Comparison of ENCODE assay signal across 25 mouse cellular contexts in genomic region chr10:81076356-81076755, GRCm38 (mm10). TPM values are rescaled to one million over a fixed set of nuclear protein-coding genes. Genes with fewer than 3 reads are reported as not detected.
"Had no signal": no experiment of that assay in that cellular context is flagged by ENCODE, and none has a peak within 500 bp of the region (broad histone marks: within the 10 kb centered on the region; RNA-seq: fewer than 3 reads in every experiment).

No protein-coding gene starts in this region.

- H3K4me3 ChIP-seq: heart, adult 2 months; heart, embryonic 13.5 days; heart, embryonic 15.5 days; hindbrain, embryonic 13.5 days; hindbrain, embryonic 15.5 days; layer of hippocampus, adult 2 months; left cerebral cortex, adult 2 months; limb, embryonic 10.5 days; limb, embryonic 12.5 days; liver, embryonic 12.5 days had no signal

- H3K4me1 ChIP-seq: heart, embryonic 15.5 days had no signal

- H3K27ac ChIP-seq: heart, adult 2 months; heart, embryonic 13.5 days; heart, embryonic 15.5 days; hindbrain, embryonic 13.5 days; hindbrain, embryonic 15.5 days; hindbrain, postnatal 0 days; layer of hippocampus, adult 2 months; left cerebral cortex, adult 2 months; limb, embryonic 10.5 days; limb, embryonic 12.5 days; liver, embryonic 12.5 days had no signal

- ATAC-seq: hindbrain, postnatal 0 days; intestine, postnatal 0 days; liver, embryonic 12.5 days had no signal

- H3K4me2 ChIP-seq: heart, embryonic 11.5 days; heart, embryonic 13.5 days; heart, embryonic 15.5 days; hindbrain, embryonic 13.5 days; hindbrain, embryonic 15.5 days; limb, embryonic 12.5 days; liver, embryonic 12.5 days had no signal

- H3K9ac ChIP-seq: heart, embryonic 13.5 days; heart, embryonic 15.5 days; hindbrain, embryonic 13.5 days; hindbrain, embryonic 15.5 days; limb, embryonic 12.5 days; liver, embryonic 12.5 days had no signal

- H3K9me3 ChIP-seq: heart, embryonic 13.5 days; heart, embryonic 15.5 days; hindbrain, embryonic 13.5 days; hindbrain, embryonic 15.5 days; limb, embryonic 10.5 days; limb, embryonic 12.5 days; liver, embryonic 12.5 days had no signal

- H3K27me3 ChIP-seq: heart, embryonic 13.5 days; heart, embryonic 15.5 days; hindbrain, embryonic 13.5 days; hindbrain, embryonic 15.5 days; limb, embryonic 12.5 days; liver, embryonic 12.5 days had no signal

- DNase-seq: gastrocnemius, postnatal 14 days; gastrocnemius, postnatal 36 days; heart, adult 11 months; heart, adult 2 months; heart, postnatal 14 days; heart, postnatal 36 days; kidney, adult 18-20 months; kidney, adult 8-10 months; kidney, postnatal 10 days; kidney, postnatal 25 days; kidney, postnatal 4 days; liver had no signal

RNA-seq across cellular contexts. Expression of gene Creb3l3, which starts 22.3 kb away (rescaled TPM):
- total RNA-seq: hematopoietic stem cell, adult 5-6 weeks had no signal
